22 mouse cellular contexts compared by ENCODE assay signal in genomic region chr19:26930295-26931283, GRCm38 (mm10). TPM values are rescaled to one million over a fixed set of nuclear protein-coding genes. Genes with fewer than 3 reads are reported as not detected.
DNase-seq lines count a peak whose midpoint lies in the region; ATAC-seq and TF ChIP-seq lines count a peak whose summit lies in the region.
"Had no signal": no experiment of that assay in that cellular context is flagged by ENCODE, and none has a peak within 500 bp of the region (broad histone marks: within the 10 kb centered on the region; RNA-seq: fewer than 3 reads in every experiment).

No protein-coding gene starts in this region.

- peak; percentile 10 for DNase-seq in hindbrain, embryonic 11.5 days (ENCODE audit: low spot score)
- peak; percentile 8 for DNase-seq in right cerebral cortex, postnatal 4 days
- no peak for DNase-seq in right cerebral cortex, adult 18-20 months
- DNase-seq in hindbrain, postnatal 0 days (ENCODE audit: low spot score): peak; percentile 70
- DNase-seq in c-Kit-positive CD71-positive TER-119-positive erythroid progenitor cells, embryonic 14.5 days (ENCODE audit: low spot score): no peak
- DNase-seq in cerebellum, adult 2 months: no peak
- DNase-seq: adrenal gland, adult 2 months; cerebellum, adult 9-11 months; heart, adult 2 months; kidney, adult 9 months; liver, embryonic 13.5 days had no signal

- no peaks in the 10 kb centered on the region for H3K36me3 ChIP-seq in hindbrain, embryonic 11.5 days (ENCODE audit: control insufficient read depth, insufficient read depth, low read length)
- no peaks in the 10 kb centered on the region for H3K36me3 ChIP-seq in hindbrain, embryonic 13.5 days
- H3K36me3 ChIP-seq in hindbrain, postnatal 0 days (ENCODE audit: insufficient read depth, low read length): no peaks in the 10 kb centered on the region
- H3K36me3 ChIP-seq: embryonic facial prominence, embryonic 13.5 days; forebrain, embryonic 10.5 days; liver, embryonic 13.5 days had no signal

- no peak for TF ChIP-seq CTCF in hindbrain, postnatal 0 days (IDR thresholded peaks at IDR 0.05; ENCODE audit: low read depth)
- TF ChIP-seq CTCF in cerebellum, adult 2 months (IDR thresholded peaks at IDR 0.05; ENCODE audit: borderline replicate concordance, insufficient read depth, low read depth, low read length): no peak

- H3K4me2 ChIP-seq in hindbrain, embryonic 11.5 days (replicated peaks; ENCODE audit: low read depth, low read length): no peak overlapping the region
- no peak overlapping the region for H3K4me2 ChIP-seq in hindbrain, embryonic 13.5 days
- no peak overlapping the region for H3K4me2 ChIP-seq in hindbrain, postnatal 0 days (ENCODE audit: low read depth, low read length)
- H3K4me2 ChIP-seq: embryonic facial prominence, embryonic 13.5 days; liver, embryonic 13.5 days had no signal

- H3K27me3 ChIP-seq in hindbrain, embryonic 11.5 days (ENCODE audit: control insufficient read depth, insufficient read depth, low read length): no peaks in the 10 kb centered on the region
- no peaks in the 10 kb centered on the region for H3K27me3 ChIP-seq in hindbrain, embryonic 13.5 days
- H3K27me3 ChIP-seq in hindbrain, postnatal 0 days (ENCODE audit: insufficient read depth, low read length): no peaks in the 10 kb centered on the region
- H3K27me3 ChIP-seq in cerebellum, adult 2 months (ENCODE audit: control insufficient read depth, insufficient read depth, low read length): no peaks in the 10 kb centered on the region
- H3K27me3 ChIP-seq: embryonic facial prominence, embryonic 13.5 days; liver, embryonic 13.5 days; megakaryocyte, embryonic 14.5 days had no signal

- no peak overlapping the region for H3K9ac ChIP-seq in hindbrain, embryonic 11.5 days (ENCODE audit: low read depth, low read length)
- H3K9ac ChIP-seq in hindbrain, embryonic 13.5 days: no peak overlapping the region
- no peak overlapping the region for H3K9ac ChIP-seq in hindbrain, postnatal 0 days (replicated peaks; ENCODE audit: low read length)
- H3K9ac ChIP-seq: embryonic facial prominence, embryonic 13.5 days; liver, embryonic 13.5 days had no signal

- no peak overlapping the region for H3K27ac ChIP-seq in hindbrain, embryonic 11.5 days (ENCODE audit: low read depth, low read length)
- no peak overlapping the region for H3K27ac ChIP-seq in hindbrain, embryonic 13.5 days
- H3K27ac ChIP-seq in hindbrain, postnatal 0 days: no peak overlapping the region
- H3K27ac ChIP-seq in cerebellum, adult 2 months (ENCODE audit: insufficient read depth, low read length): no peak overlapping the region
- H3K27ac ChIP-seq: embryonic facial prominence, embryonic 13.5 days; forebrain, embryonic 10.5 days; heart, adult 2 months; liver, embryonic 13.5 days had no signal

- ATAC-seq in hindbrain, embryonic 11.5 days (ENCODE audit: low FRiP score): no peak
- no peak; the same call in 1 of the 2 replicates for ATAC-seq in hindbrain, embryonic 13.5 days (ENCODE audit: low FRiP score)
- peak; percentile 85 for ATAC-seq in hindbrain, postnatal 0 days
- ATAC-seq: inflammation-experienced regulatory T-cells, adult 6 months; lung, postnatal 0 days had no signal

- no peaks in the 10 kb centered on the region for H3K4me1 ChIP-seq in hindbrain, embryonic 11.5 days (replicated peaks; ENCODE audit: control insufficient read depth, insufficient read depth, low read length)
- no peaks in the 10 kb centered on the region for H3K4me1 ChIP-seq in hindbrain, embryonic 13.5 days (replicated peaks)
- H3K4me1 ChIP-seq in hindbrain, postnatal 0 days (ENCODE audit: insufficient read depth, low read length): no peaks in the 10 kb centered on the region
- H3K4me1 ChIP-seq in cerebellum, adult 2 months (ENCODE audit: control insufficient read depth, insufficient read depth, low read length): no peaks in the 10 kb centered on the region
- H3K4me1 ChIP-seq: embryonic facial prominence, embryonic 13.5 days; forebrain, embryonic 10.5 days; liver, embryonic 13.5 days had no signal

- H3K4me3 ChIP-seq in hindbrain, embryonic 11.5 days (ENCODE audit: low read depth, low read length): no peak overlapping the region
- no peak overlapping the region for H3K4me3 ChIP-seq in hindbrain, embryonic 13.5 days
- H3K4me3 ChIP-seq in hindbrain, postnatal 0 days (ENCODE audit: low read length): no peak overlapping the region
- no peak overlapping the region for H3K4me3 ChIP-seq in cerebellum, adult 2 months (replicated peaks; ENCODE audit: insufficient read depth, low read depth, low read length)
- H3K4me3 ChIP-seq: embryonic facial prominence, embryonic 13.5 days; forebrain, embryonic 10.5 days; heart, adult 2 months; liver, embryonic 13.5 days; megakaryocyte, embryonic 14.5 days had no signal

- H3K9me3 ChIP-seq in hindbrain, embryonic 11.5 days (ENCODE audit: control insufficient read depth, low read length): no peaks in the 10 kb centered on the region
- H3K9me3 ChIP-seq in hindbrain, embryonic 13.5 days: no peaks in the 10 kb centered on the region
- no peaks in the 10 kb centered on the region for H3K9me3 ChIP-seq in hindbrain, postnatal 0 days (ENCODE audit: low read length)
- H3K9me3 ChIP-seq: embryonic facial prominence, embryonic 13.5 days; forebrain, embryonic 10.5 days; liver, embryonic 13.5 days; megakaryocyte, embryonic 14.5 days had no signal

- 44% methylated on average over 6 of the region's 6 CpGs for WGBS in hindbrain, embryonic 11.5 days
- 48% methylated on average over 6 of the region's 6 CpGs for WGBS in hindbrain, embryonic 13.5 days
- 42% methylated on average over 6 of the region's 6 CpGs for whole genome bisulfite sequencing in hindbrain, postnatal 0 days
- 63% methylated on average over 6 of the region's 6 CpGs for WGBS in cerebellum, adult 2 months

- no peak for TF ChIP-seq POLR2A in cerebellum, adult 2 months (IDR thresholded peaks at IDR 0.05; ENCODE audit: borderline replicate concordance, insufficient read depth, low read length)

RNA-seq across cellular contexts. Expression of gene Gm815, which starts 44.9 kb away (rescaled TPM):
- not detected in 2 replicates for polyA plus RNA-seq in hindbrain, embryonic 11.5 days (2014; fragmentation: Nextera tagmentation; extraction: Ambion mirVana)
- not detected in 2 replicates for polyA plus RNA-seq in hindbrain, embryonic 13.5 days (2015; fragmentation: Nextera tagmentation; extraction: Ambion mirVana)
- total RNA-seq in hindbrain, postnatal 0 days (2014; rRNA removed): not detected in 2 replicates
- not detected in 2 replicates for polyA plus RNA-seq in hindbrain, postnatal 0 days (2015; fragmentation: Nextera tagmentation; extraction: Ambion mirVana)
- polyA plus RNA-seq in cerebellum, adult 2 months (2012; rRNA removed): not detected in 2 replicates
- total RNA-seq: adrenal gland, adult 2 months; gastrocnemius, adult 18-20 months; heart, adult 2 months; layer of hippocampus, postnatal 14 days; left cerebral cortex, postnatal 36 days had no signal
- polyA plus RNA-seq: adrenal gland, adult 2 months; C2C12; embryonic facial prominence, embryonic 13.5 days; forebrain, embryonic 10.5 days; heart, adult 2 months; heart, postnatal 0 days; inflammation-experienced regulatory T-cells, adult 6 months; liver, embryonic 13.5 days had no signal

Comparison
In these comparisons a context has a peak if more than half of its experiments do, and no peak if none do; other contexts are left out.
1. DNase-seq: peak in hindbrain, embryonic 11.5 days (single experiment), right cerebral cortex, postnatal 4 days (single experiment) and hindbrain, postnatal 0 days (single experiment); none in right cerebral cortex, adult 18-20 months (single experiment), c-Kit-positive CD71-positive TER-119-positive erythroid progenitor cells, embryonic 14.5 days (single experiment) and cerebellum, adult 2 months (0 of 2).